Mouse (Mus musculus): Measurements from ENCODE around the gene Itgax.

- TF ChIP-seq CTCF (IDR thresholded peaks at IDR 0.05; ENCODE audit: control insufficient read depth, insufficient read depth, insufficient replicate concordance, low read depth, low read length) (no peak), POLR2A (IDR thresholded peaks at IDR 0.05; ENCODE audit: control insufficient read depth, low read depth, low read length) (no peak)
Measured at GRCm38 (mm10) chr7:128166391-128166790, 37.0 kb downstream of the Itgax start.
